Mouse (Mus musculus): Measurements from ENCODE around the gene Yes1.

DNA sequence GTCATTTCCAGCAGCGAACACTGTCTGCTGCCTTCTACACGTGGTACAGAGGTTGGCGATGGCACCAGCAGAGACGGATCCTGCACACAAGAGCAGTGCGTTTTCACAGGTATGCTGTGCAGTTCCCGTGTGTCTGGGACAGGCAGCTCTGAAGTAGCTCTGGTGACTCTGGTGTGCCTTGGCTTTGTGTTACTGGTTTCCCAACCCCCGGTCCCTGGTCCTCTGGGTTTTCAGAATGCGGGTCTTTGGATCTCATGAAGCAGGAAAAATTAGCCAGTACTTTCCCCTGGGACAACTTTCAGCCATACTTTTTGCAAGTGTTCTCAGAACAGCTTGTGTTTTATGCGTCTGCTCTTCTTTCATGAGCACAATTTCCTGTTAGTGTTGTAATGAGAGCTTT, 109.4 kb downstream of the Yes1 start:
- TF ChIP-seq CTCF (IDR thresholded peaks at IDR 0.05; ENCODE audit: control insufficient read depth, insufficient read depth, insufficient read length) (no peak), MAX (IDR thresholded peaks at IDR 0.05) (no peak), MYOG (IDR thresholded peaks at IDR 0.05; ENCODE audit: control insufficient read depth, extremely low read depth, insufficient read length) (no peak), MYOD1 (IDR thresholded peaks at IDR 0.05; ENCODE audit: control insufficient read depth, insufficient read length, low read depth) (no peak), USF1 (IDR thresholded peaks at IDR 0.05; ENCODE audit: low read depth) (no peak)

All from C2C12 (cell line).